Mouse (Mus musculus) E14TG2a.4 (cell line): ENCODE measurements at regions not wholly inside any gene's neighbourhood (a gene's known extent, or its start where the extent isn't known, plus 50 kb on each side); places are given as distances from the start of the nearest gene placed in this dataset.

Source experiments
- CTCF ChIP-seq: conservative IDR thresholded peaks from 2 replicates; pipeline ENCODE4 v1.5.1; 2014; ENCODE audit warnings: low read length
- NANOG ChIP-seq: IDR thresholded peaks from 2 replicates; pipeline ENCODE4 v1.6.1; 2014; ENCODE audit warnings: borderline replicate concordance, low read length, mixed read lengths

DNA sequence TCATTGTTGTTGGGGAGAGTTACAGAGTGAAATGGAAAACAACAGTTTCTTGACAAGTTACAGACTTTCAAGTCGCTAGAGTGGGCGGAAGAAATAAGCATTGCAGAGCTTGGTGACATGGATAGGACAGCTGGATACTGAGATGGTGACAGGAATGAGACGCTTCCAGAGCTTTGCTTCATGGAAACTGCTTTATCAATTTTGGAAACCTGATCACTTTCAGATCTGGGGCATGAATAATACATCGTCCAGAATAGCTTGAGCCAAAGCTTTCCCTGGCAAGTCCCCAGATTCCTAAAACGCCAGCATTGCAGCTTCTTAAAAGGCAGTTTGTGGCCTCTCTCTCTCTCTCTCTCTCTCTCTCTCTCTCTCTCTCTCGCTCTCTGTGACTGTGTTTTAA lies 207.9 kb upstream of the Pex5l start:
- TF ChIP-seq CTCF (no peak), NANOG (no peak)
